Mouse (Mus musculus) lung, adult 2 months (tissue): Measurements from ENCODE around the gene Clp1. TPM values are rescaled to one million over a fixed set of nuclear protein-coding genes. Genes with fewer than 3 reads are reported as not detected.

Experiments
- DNase-seq: peaks from one replicate; pipeline ENCODE4 v3.0.0; 2022
- H3K4me1 ChIP-seq: fragments of 200-500 bp; 2 replicates; pipeline ENCODE4 v1.6.1; 2011; ENCODE audit warnings: low read length; ENCODE audit not compliant: control insufficient read depth, insufficient read depth
- H3K4me3 ChIP-seq: fragments of 200-500 bp; replicated peaks from 2 replicates; pipeline ENCODE3; 2011; ENCODE audit warnings: low read depth, mild to moderate bottlenecking, control low read depth, low read length; ENCODE audit errors: extremely low read depth
- CTCF ChIP-seq: fragments of 200-500 bp; IDR thresholded peaks from 2 replicates; pipeline ENCODE4 v1.5.1; 2011; ENCODE audit warnings: mild to moderate bottlenecking, low read length, control low read depth; ENCODE audit not compliant: insufficient read depth
- POLR2A ChIP-seq: fragments of 200-500 bp; IDR thresholded peaks from 2 replicates; pipeline ENCODE4 v1.6.1; 2011; ENCODE audit warnings: low read depth, mild to moderate bottlenecking, control low read depth, low read length, borderline replicate concordance; ENCODE audit errors: extremely low read depth
- WGBS: fragments of 180-500 bp; shearing (Covaris S2); methylation state at CpG from one replicate; pipeline ENCODE4 v1.1.7; 2018; 5-methylcytosine and 5-hydroxymethylcytosine counted together
- polyA plus RNA-seq: library from polyadenylated mRNA; depleted of rRNA; stranded (reverse); fragments of >200 nt; gene quantifications from 2 replicates; pipeline ENCODE4 v1.2.3, GENCODE M21; 2012; rRNA removed

Clp1 gene
- polyA plus RNA-seq, result 6.0 and 10.3 TPM in 2 replicates

- Histone ChIP-seq H3K4me3 (peak within 1 kb of the TSS; percentile 85), H3K4me1 (0 out of 2 replicates have a peak, but pooled peaks cover 2% of the 10 kb centered on the region)
- WGBS, result under 1% methylated on average over 39 of the region's 39 CpGs
- DNase-seq, result peak; percentile 95
- no peak for TF ChIP-seq CTCF
- TF ChIP-seq POLR2A, result peak; percentile 89
These were observed at the start of gene Clp1 for GRCm38 (mm10) chr2:84727172-84727858. TSS of gene Clp1 (minus strand) at chr2:84727350.

GRCm38 (mm10) chr2:84775665-84776064, 48.5 kb upstream of the Clp1 start:
- no peak for TF ChIP-seq POLR2A
- no peak for TF ChIP-seq CTCF
- Histone ChIP-seq H3K4me3 (no peak overlapping the region), H3K4me1 (no peaks in the 10 kb centered on the region)
- no peak for DNase-seq
- 58% methylated on average over 6 of the region's 6 CpGs for WGBS

- no peak for DNase-seq
- no peaks in the 10 kb centered on the region for H3K4me1 ChIP-seq
- 44% methylated on average over 9 of the region's 9 CpGs for WGBS
- peak within 1 kb of the TSS; percentile 69 for H3K4me3 ChIP-seq
- TF ChIP-seq POLR2A (no peak), CTCF (no peak)
These were observed 48.1 kb upstream of the Clp1 start, which contains the start of gene Serping1 for GRCm38 (mm10) chr2:84775241-84775640. TSS of gene Serping1 (minus strand) at chr2:84775444.

- H3K4me1 ChIP-seq, result no peaks in the 10 kb centered on the region
- H3K4me3 ChIP-seq, result peak overlapping the region; percentile 69
- TF ChIP-seq CTCF (no peak), POLR2A (peak; percentile 77; the same call in 1 of the 2 replicates)
- 21% methylated on average over 15 of the region's 15 CpGs for WGBS
- DNase-seq, result peak; percentile 51
These were observed 47.6 kb upstream of the Clp1 start for GRCm38 (mm10) chr2:84774751-84775150.

- Histone ChIP-seq H3K4me3 (peak overlapping the region; percentile 44), H3K4me1 (no peaks in the 10 kb centered on the region)
- no peak for DNase-seq
- 66% methylated on average over 5 of the region's 5 CpGs for WGBS
- TF ChIP-seq POLR2A (no peak), CTCF (no peak)
These were observed 46.0 kb upstream of the Clp1 start for GRCm38 (mm10) chr2:84773195-84773594.

GRCm38 (mm10) chr2:84772454-84772853, 45.3 kb upstream of the Clp1 start:
- Histone ChIP-seq H3K4me3 (no peak overlapping the region), H3K4me1 (no peaks in the 10 kb centered on the region)
- no peak for TF ChIP-seq POLR2A
- no peak for TF ChIP-seq CTCF
- WGBS, result 73% methylated on average over 4 of the region's 4 CpGs
- no peak for DNase-seq

GRCm38 (mm10) chr2:84770501-84770900, 43.4 kb upstream of the Clp1 start:
- DNase-seq, result no peak
- H3K4me1 ChIP-seq, result no peaks in the 10 kb centered on the region
- TF ChIP-seq POLR2A (peak; percentile 40; the same call in 1 of the 2 replicates), CTCF (no peak)
- H3K4me3 ChIP-seq, result no peak overlapping the region
- 58% methylated on average over 6 of the region's 6 CpGs for WGBS

- TF ChIP-seq POLR2A, result no peak
- TF ChIP-seq CTCF, result no peak
- Histone ChIP-seq H3K4me3 (no peak overlapping the region), H3K4me1 (no peaks in the 10 kb centered on the region)
- no peak for DNase-seq
- WGBS, result 26% methylated on average over 1 of the region's 1 CpGs
These were observed 35.7 kb upstream of the Clp1 start for GRCm38 (mm10) chr2:84762818-84763217.

GRCm38 (mm10) chr2:84762295-84762694, 35.1 kb upstream of the Clp1 start:
- DNase-seq, result no peak
- Histone ChIP-seq H3K4me3 (no peak overlapping the region), H3K4me1 (no peaks in the 10 kb centered on the region)
- WGBS, result 63% methylated on average over 4 of the region's 4 CpGs
- no peak for TF ChIP-seq CTCF
- TF ChIP-seq POLR2A, result no peak

GRCm38 (mm10) chr2:84761840-84762239, 34.7 kb upstream of the Clp1 start:
- TF ChIP-seq CTCF (no peak), POLR2A (no peak)
- WGBS, result 62% methylated on average over 1 of the region's 1 CpGs
- H3K4me3 ChIP-seq, result no peak overlapping the region
- no peak for DNase-seq
- no peaks in the 10 kb centered on the region for H3K4me1 ChIP-seq

GRCm38 (mm10) chr2:84761309-84761708, 34.2 kb upstream of the Clp1 start:
- Histone ChIP-seq H3K4me3 (no peak overlapping the region), H3K4me1 (no peaks in the 10 kb centered on the region)
- WGBS, result 72% methylated on average over 3 of the region's 3 CpGs
- DNase-seq, result no peak
- no peak for TF ChIP-seq CTCF
- no peak for TF ChIP-seq POLR2A
